Mouse (Mus musculus) CD4-positive, CD25-positive, alpha-beta regulatory T cell, adult 9 weeks (primary cell): ENCODE data around the gene Btbd35f4. TPM values are rescaled to one million over a fixed set of nuclear protein-coding genes. Genes with fewer than 3 reads are reported as not detected.

ENCODE experiments used
- polyA plus RNA-seq: library from polyadenylated mRNA; unstranded; fragments of 100-300 nt; shearing (Covaris generic); gene quantifications from one replicate; pipeline ENCODE4 v1.2.1, GENCODE M21; 2017

Gene Btbd35f4
- polyA plus RNA-seq = not detected

GRCm38 (mm10) chrX:4800196-4800595, at the start of gene Btbd35f4:
Gene Btbd35f4 (plus strand): TSS chrX:4800496.

Other genes with a start within 250 kb of the Btbd35f4 start
- not detected for gene Btbd35f27, start 151.6 kb downstream of the Btbd35f4 start, polyA plus RNA-seq